Mouse (Mus musculus): ENCODE results near the gene Vmn2r73. TPM values are rescaled to one million over a fixed set of nuclear protein-coding genes. Genes with fewer than 3 reads are reported as not detected.
"Not testable (repeated sequence)": the region's sequence is repeated elsewhere in the genome, so short reads cannot be mapped to it uniquely, and the experiment has no call there.

Vmn2r73 gene
- not detected in 2 replicates for polyA plus RNA-seq (2011; ENCODE audit: insufficient read depth, insufficient read length, low read depth, missing spikeins)

DNA sequence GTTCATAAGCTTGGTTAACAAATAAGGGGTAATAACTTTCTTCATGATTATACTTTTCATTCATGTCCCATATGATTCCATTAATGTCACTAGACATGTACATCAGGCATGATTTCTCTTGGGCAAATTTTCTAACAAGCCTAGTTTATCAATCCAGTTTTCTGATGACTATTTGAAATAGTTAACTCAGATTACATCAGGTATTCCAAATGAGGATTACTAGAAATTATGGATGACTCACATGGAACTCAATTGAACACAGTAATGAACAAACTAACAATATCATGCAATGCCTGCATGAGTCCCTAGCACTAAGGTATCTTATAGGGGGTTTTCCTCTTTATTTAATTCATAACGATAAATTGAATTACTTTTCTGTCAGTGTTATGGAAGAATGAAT, at the start of gene Vmn2r73:
Gene Vmn2r73, minus strand, starts transcription at position 101 of the 400 bp plus-strand sequence.
- no peak for TF ChIP-seq POLR2A (IDR thresholded peaks at IDR 0.05; ENCODE audit: insufficient read depth, low read length)
- no peaks in the 10 kb centered on the region for H3K9me3 ChIP-seq (replicated peaks; ENCODE audit: control insufficient read depth, insufficient read depth, low read length, poor library complexity, severe bottlenecking)
- no peak within 1 kb of the TSS for H3K27ac ChIP-seq (ENCODE audit: insufficient read depth, low read length)
- no peaks in the 10 kb centered on the region for H3K4me1 ChIP-seq (ENCODE audit: control insufficient read depth, insufficient read depth, low read length)
- no peak within 1 kb of the TSS for H3K4me3 ChIP-seq (ENCODE audit: low read depth, low read length)
- H3K9ac ChIP-seq (ENCODE audit: low read depth, poor library complexity, severe bottlenecking), result no peak within 1 kb of the TSS
- no peaks in the 10 kb centered on the region for H3K27me3 ChIP-seq (ENCODE audit: control insufficient read depth, insufficient read depth, low read length, poor library complexity, severe bottlenecking)
- H3K36me3 ChIP-seq (ENCODE audit: control insufficient read depth, insufficient read depth, low read length, poor library complexity, severe bottlenecking), result no peaks in the 10 kb centered on the region

DNA sequence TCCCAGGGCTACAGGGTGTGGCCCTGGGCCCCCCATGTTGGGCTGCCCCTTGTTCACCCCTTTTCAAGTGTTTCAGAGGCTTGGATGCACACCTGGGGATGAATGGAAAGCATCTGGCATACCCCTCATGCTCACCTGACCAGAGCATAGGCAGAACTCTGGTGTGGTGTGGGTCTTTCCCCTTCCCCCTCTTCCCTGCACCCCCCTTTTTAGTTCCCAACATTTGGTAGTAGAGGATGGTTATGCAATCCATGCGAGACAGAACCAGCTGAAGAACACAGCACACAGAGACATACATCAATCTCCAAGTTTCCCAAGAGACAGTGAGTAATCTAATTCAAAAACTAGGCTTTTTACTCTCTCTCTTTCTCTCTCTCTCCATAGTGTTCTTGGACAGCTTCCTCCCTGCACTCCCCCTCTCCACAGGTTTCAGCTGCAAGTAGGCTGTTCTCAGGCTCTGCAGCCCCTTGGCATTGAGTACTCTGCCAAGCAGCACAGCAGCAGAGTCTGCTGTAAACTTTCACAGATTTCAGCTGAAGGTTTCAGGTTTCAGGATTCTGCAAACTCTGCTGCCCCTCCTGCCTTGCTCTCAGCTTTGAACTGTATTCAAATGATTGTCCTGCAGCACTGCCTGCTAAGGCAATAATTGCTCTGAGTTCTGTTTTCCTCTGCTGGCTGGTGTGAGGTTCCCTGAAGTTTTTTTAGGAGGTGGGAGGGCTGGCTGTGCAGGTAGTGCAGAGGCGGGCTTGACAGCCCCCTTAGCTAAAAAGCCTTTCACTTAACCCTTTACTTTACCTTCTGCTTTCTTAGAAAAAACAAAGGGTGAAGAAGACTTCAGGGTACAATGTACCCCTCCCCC, 35.7 kb downstream of the Vmn2r73 start:
- no peak overlapping the region for H3K9ac ChIP-seq (ENCODE audit: low read depth, poor library complexity, severe bottlenecking)
- H3K27ac ChIP-seq (ENCODE audit: insufficient read depth, low read length), result no peak overlapping the region
- H3K4me1 ChIP-seq (ENCODE audit: control insufficient read depth, insufficient read depth, low read length), result no peaks in the 10 kb centered on the region

DNA sequence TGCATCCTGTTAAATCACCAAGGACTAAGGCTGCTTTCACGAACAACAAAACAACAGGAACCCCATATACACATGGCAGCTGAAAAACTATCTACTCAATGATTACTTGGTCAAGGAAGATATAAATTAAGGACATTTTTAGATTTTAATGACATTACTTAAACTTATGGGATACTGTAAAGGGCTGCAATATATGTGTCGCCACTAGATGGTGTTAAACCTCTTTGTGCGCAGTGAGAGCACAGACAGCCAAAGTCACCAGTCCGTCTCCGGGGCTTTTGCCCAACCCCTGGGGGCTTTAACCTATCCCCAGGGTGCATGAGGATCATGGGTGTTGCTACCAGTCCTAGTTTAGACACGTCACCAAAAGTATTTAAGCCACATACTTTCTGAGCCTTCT, 58.0 kb downstream of the Vmn2r73 start:
- not testable (repeated sequence) for H3K9me3 ChIP-seq (replicated peaks; ENCODE audit: control insufficient read depth, insufficient read depth, low read length, poor library complexity, severe bottlenecking); H3K27me3 ChIP-seq (ENCODE audit: control insufficient read depth, insufficient read depth, low read length, poor library complexity, severe bottlenecking); H3K36me3 ChIP-seq (ENCODE audit: control insufficient read depth, insufficient read depth, low read length, poor library complexity, severe bottlenecking); H3K4me1 ChIP-seq (ENCODE audit: control insufficient read depth, insufficient read depth, low read length); H3K27ac ChIP-seq (ENCODE audit: insufficient read depth, low read length); H3K9ac ChIP-seq (ENCODE audit: low read depth, poor library complexity, severe bottlenecking); H3K4me3 ChIP-seq (ENCODE audit: low read depth, low read length)

More for the DNA sequence above, 35.7 kb downstream of the Vmn2r73 start:
- Histone ChIP-seq H3K9me3 (replicated peaks; ENCODE audit: control insufficient read depth, insufficient read depth, low read length, poor library complexity, severe bottlenecking) (no peaks in the 10 kb centered on the region; the same call in 1 of the 2 replicates), H3K27me3 (ENCODE audit: control insufficient read depth, insufficient read depth, low read length, poor library complexity, severe bottlenecking) (no peaks in the 10 kb centered on the region), H3K4me3 (ENCODE audit: low read depth, low read length) (no peak overlapping the region), H3K36me3 (ENCODE audit: control insufficient read depth, insufficient read depth, low read length, poor library complexity, severe bottlenecking) (no peaks in the 10 kb centered on the region)
- TF ChIP-seq EP300 (IDR thresholded peaks at IDR 0.05; ENCODE audit: insufficient read depth, low read depth, low read length) (no peak), POLR2A (IDR thresholded peaks at IDR 0.05; ENCODE audit: insufficient read depth, low read length) (no peak), CTCF (IDR thresholded peaks at IDR 0.05; ENCODE audit: low read depth, low read length) (no peak)

Other genes starting within 250 kb of the Vmn2r73 start
- gene Vmn2r72, start 121.2 kb downstream of the Vmn2r73 start, polyA plus RNA-seq (2011; ENCODE audit: insufficient read depth, insufficient read length, low read depth, missing spikeins), result not detected in 2 replicates
- gene Vmn2r74, start 85.4 kb upstream of the Vmn2r73 start, polyA plus RNA-seq (2011; ENCODE audit: insufficient read depth, insufficient read length, low read depth, missing spikeins), result not detected in 2 replicates